Mouse (Mus musculus): ENCODE results near the gene Traf5. TPM values are rescaled to one million over a fixed set of nuclear protein-coding genes. Genes with fewer than 3 reads are reported as not detected.

Traf5 gene
- polyA plus RNA-seq, 1 experiment from 2014 or later = 4.1 TPM

- H3K27me3 ChIP-seq = no peaks in the 10 kb centered on the region
- H3K27ac ChIP-seq = no peak within 1 kb of the TSS
- H3K4me1 ChIP-seq = peaks cover 37% of the 10 kb centered on the region
- H3K4me2 ChIP-seq (replicated peaks) = no peak within 1 kb of the TSS
- WGBS = 56% methylated on average over 5 of the region's 5 CpGs
- no peaks in the 10 kb centered on the region for H3K9me3 ChIP-seq (replicated peaks)
- H3K36me3 ChIP-seq = no peaks in the 10 kb centered on the region
- H3K4me3 ChIP-seq = no peak within 1 kb of the TSS
- H3K9ac ChIP-seq = no peak within 1 kb of the TSS
- ATAC-seq (ENCODE audit: low FRiP score) = 0 out of 2 replicates have a peak, but pooled peaks have one; percentile 28
Measured at GRCm38 (mm10) chr1:191977187-191977586, 115.2 kb downstream of the Traf5 start, which contains the start of gene Rd3. Gene Rd3, plus strand, starts transcription at chr1:191977370.

GRCm38 (mm10) chr1:191974509-191975405 is 117.6 kb downstream of the Traf5 start:
- H3K4me3 ChIP-seq = no peak overlapping the region
- no peak overlapping the region for H3K4me2 ChIP-seq (replicated peaks)
- no peak overlapping the region for H3K27ac ChIP-seq
- WGBS = 73% methylated on average over 13 of the region's 13 CpGs
- ATAC-seq (ENCODE audit: low FRiP score) = no peak
- H3K4me1 ChIP-seq = peaks cover 19% of the 10 kb centered on the region
- no peaks in the 10 kb centered on the region for H3K36me3 ChIP-seq
- H3K9ac ChIP-seq = no peak overlapping the region
- no peaks in the 10 kb centered on the region for H3K27me3 ChIP-seq
- no peaks in the 10 kb centered on the region for H3K9me3 ChIP-seq (replicated peaks)

- 63% methylated on average over 5 of the region's 5 CpGs for WGBS
- Histone ChIP-seq H3K27ac (no peak overlapping the region), H3K4me3 (no peak overlapping the region), H3K27me3 (no peaks in the 10 kb centered on the region), H3K9ac (no peak overlapping the region), H3K4me2 (replicated peaks) (no peak overlapping the region), H3K9me3 (replicated peaks) (no peaks in the 10 kb centered on the region), H3K4me1 (peaks cover 5% of the 10 kb centered on the region; the same call in 1 of the 2 replicates), H3K36me3 (no peaks in the 10 kb centered on the region)
- ATAC-seq (ENCODE audit: low FRiP score) = no peak
Measured at GRCm38 (mm10) chr1:191969939-191970338, 122.4 kb downstream of the Traf5 start.

- ATAC-seq (ENCODE audit: low FRiP score) = no peak
- no peaks in the 10 kb centered on the region for H3K27me3 ChIP-seq
- H3K9me3 ChIP-seq (replicated peaks) = no peaks in the 10 kb centered on the region
- H3K9ac ChIP-seq = no peak overlapping the region
- H3K4me2 ChIP-seq (replicated peaks) = no peak overlapping the region
- no peak overlapping the region for H3K4me3 ChIP-seq
- no peak overlapping the region for H3K27ac ChIP-seq
- no peaks in the 10 kb centered on the region for H3K36me3 ChIP-seq
- 19% methylated on average over 13 of the region's 13 CpGs for WGBS
- H3K4me1 ChIP-seq = no peaks in the 10 kb centered on the region
Measured at GRCm38 (mm10) chr1:191964773-191965481, 127.4 kb downstream of the Traf5 start.

- H3K27me3 ChIP-seq = no peaks in the 10 kb centered on the region
- WGBS = 24% methylated on average over 7 of the region's 8 CpGs
- H3K4me1 ChIP-seq = no peaks in the 10 kb centered on the region
- H3K36me3 ChIP-seq = no peaks in the 10 kb centered on the region
- no peak overlapping the region for H3K9ac ChIP-seq
- H3K4me3 ChIP-seq = no peak overlapping the region
- no peak overlapping the region for H3K27ac ChIP-seq
- peak; percentile 29; the same call in 1 of the 2 replicates for ATAC-seq (ENCODE audit: low FRiP score)
- H3K4me2 ChIP-seq (replicated peaks) = no peak overlapping the region
- no peaks in the 10 kb centered on the region for H3K9me3 ChIP-seq (replicated peaks)
Measured at GRCm38 (mm10) chr1:191963948-191964772, 128.2 kb downstream of the Traf5 start.

- ATAC-seq (ENCODE audit: low FRiP score) = no peak
- Histone ChIP-seq H3K36me3 (no peaks in the 10 kb centered on the region), H3K27ac (no peak overlapping the region), H3K9ac (no peak overlapping the region), H3K4me1 (no peaks in the 10 kb centered on the region), H3K4me2 (replicated peaks) (no peak overlapping the region), H3K4me3 (no peak overlapping the region), H3K9me3 (replicated peaks) (no peaks in the 10 kb centered on the region), H3K27me3 (no peaks in the 10 kb centered on the region)
- 75% methylated on average over 3 of the region's 3 CpGs for WGBS
Measured at GRCm38 (mm10) chr1:191963413-191963812, 128.9 kb downstream of the Traf5 start.

- Histone ChIP-seq H3K4me2 (replicated peaks) (no peak overlapping the region), H3K4me3 (no peak overlapping the region), H3K9me3 (replicated peaks) (no peaks in the 10 kb centered on the region), H3K27me3 (no peaks in the 10 kb centered on the region), H3K4me1 (no peaks in the 10 kb centered on the region), H3K9ac (no peak overlapping the region), H3K27ac (no peak overlapping the region), H3K36me3 (no peaks in the 10 kb centered on the region)
- no peak for ATAC-seq (ENCODE audit: low FRiP score)
- WGBS = 67% methylated on average over 2 of the region's 2 CpGs
Measured at GRCm38 (mm10) chr1:191960946-191961345, 131.4 kb downstream of the Traf5 start.

GRCm38 (mm10) chr1:191957321-191957720 is 135.0 kb downstream of the Traf5 start:
- Histone ChIP-seq H3K27me3 (no peaks in the 10 kb centered on the region), H3K36me3 (no peaks in the 10 kb centered on the region), H3K4me2 (replicated peaks) (no peak overlapping the region), H3K27ac (no peak overlapping the region), H3K4me1 (no peaks in the 10 kb centered on the region), H3K4me3 (no peak overlapping the region), H3K9me3 (replicated peaks) (no peaks in the 10 kb centered on the region), H3K9ac (no peak overlapping the region)
- 94% methylated on average over 3 of the region's 3 CpGs for WGBS
- no peak for ATAC-seq (ENCODE audit: low FRiP score)

GRCm38 (mm10) chr1:191956871-191957270 is 135.5 kb downstream of the Traf5 start:
- Histone ChIP-seq H3K27me3 (no peaks in the 10 kb centered on the region), H3K4me3 (no peak overlapping the region), H3K4me2 (replicated peaks) (no peak overlapping the region), H3K9ac (no peak overlapping the region), H3K4me1 (no peaks in the 10 kb centered on the region), H3K27ac (no peak overlapping the region), H3K36me3 (no peaks in the 10 kb centered on the region), H3K9me3 (replicated peaks) (no peaks in the 10 kb centered on the region)
- ATAC-seq (ENCODE audit: low FRiP score) = no peak
- WGBS = 86% methylated on average over 2 of the region's 2 CpGs

GRCm38 (mm10) chr1:191956261-191956660 is 136.1 kb downstream of the Traf5 start:
- Histone ChIP-seq H3K27me3 (no peaks in the 10 kb centered on the region), H3K9me3 (replicated peaks) (no peaks in the 10 kb centered on the region), H3K4me2 (replicated peaks) (no peak overlapping the region), H3K27ac (no peak overlapping the region), H3K36me3 (no peaks in the 10 kb centered on the region), H3K4me3 (no peak overlapping the region), H3K9ac (no peak overlapping the region), H3K4me1 (no peaks in the 10 kb centered on the region)
- WGBS = 72% methylated on average over 3 of the region's 3 CpGs
- ATAC-seq (ENCODE audit: low FRiP score) = no peak

- Histone ChIP-seq H3K27me3 (no peaks in the 10 kb centered on the region), H3K27ac (no peak overlapping the region), H3K4me2 (replicated peaks) (no peak overlapping the region), H3K4me1 (no peaks in the 10 kb centered on the region), H3K36me3 (no peaks in the 10 kb centered on the region), H3K4me3 (no peak overlapping the region), H3K9me3 (replicated peaks) (no peaks in the 10 kb centered on the region), H3K9ac (no peak overlapping the region)
- WGBS = 59% methylated on average over 3 of the region's 3 CpGs
- ATAC-seq (ENCODE audit: low FRiP score) = no peak
Measured at GRCm38 (mm10) chr1:191955101-191955500, 137.3 kb downstream of the Traf5 start.
